Mouse (Mus musculus) heart, embryonic 13.5 days (tissue): Measurements from ENCODE around the gene Rhcg. TPM values are rescaled to one million over a fixed set of nuclear protein-coding genes. Genes with fewer than 3 reads are reported as not detected.

Source experiments
- ATAC-seq: fragments of 200-750 bp; cut with Nextera tagmentation; 2 replicates; pipeline ENCODE4 v1.8.0; 2017; ENCODE audit warnings: moderate TSS enrichment; ENCODE audit not compliant: insufficient number of reproducible peaks, low FRiP score, low TSS enrichment; ENCODE audit errors: extremely low read depth
- H3K27ac ChIP-seq: fragments of 300-500 bp; sonication (generic); replicated peaks from 2 replicates; pipeline ENCODE4 v1.5.1; 2015; ENCODE audit warnings: moderate library complexity, mild to moderate bottlenecking, inconsistent platforms
- H3K27me3 ChIP-seq: fragments of 300-500 bp; sonication (generic); replicated peaks from 2 replicates; pipeline ENCODE4 v1.6.1; 2015; ENCODE audit warnings: mild to moderate bottlenecking, inconsistent platforms
- H3K36me3 ChIP-seq: fragments of 300-500 bp; sonication (generic); 2 replicates; pipeline ENCODE4 v1.6.1; 2015; ENCODE audit warnings: mild to moderate bottlenecking, inconsistent platforms
- H3K4me1 ChIP-seq: fragments of 300-500 bp; sonication (generic); 2 replicates; pipeline ENCODE4 v1.6.1; 2015; ENCODE audit warnings: inconsistent platforms
- H3K4me2 ChIP-seq: fragments of 300-500 bp; sonication (generic); 2 replicates; pipeline ENCODE4 v1.6.1; 2015; ENCODE audit warnings: inconsistent platforms, mild to moderate bottlenecking, moderate library complexity
- H3K4me3 ChIP-seq: fragments of 300-500 bp; sonication (generic); 2 replicates; pipeline ENCODE4 v1.5.1; 2015; ENCODE audit warnings: moderate library complexity, mild to moderate bottlenecking, inconsistent platforms
- H3K9ac ChIP-seq: fragments of 300-500 bp; sonication (generic); 2 replicates; pipeline ENCODE4 v1.6.1; 2015; ENCODE audit warnings: inconsistent platforms, mild to moderate bottlenecking, moderate library complexity
- H3K9me3 ChIP-seq: fragments of 300-500 bp; sonication (generic); 2 replicates; pipeline ENCODE4 v1.6.1; 2016; ENCODE audit warnings: inconsistent platforms
- WGBS: fragments of 180-500 bp; shearing (Covaris S2); methylation state at CpG from one replicate; pipeline ENCODE4 v1.1.7; 2015; ENCODE audit warnings: mixed read lengths; 5-methylcytosine and 5-hydroxymethylcytosine counted together
- polyA plus RNA-seq: library from polyadenylated mRNA; unstranded; fragments of >200 nt; fragmentation: Nextera tagmentation; extraction: Ambion mirVana; gene quantifications from 2 replicates; pipeline ENCODE4 v1.2.1, GENCODE M21; 2015

Gene Rhcg
- polyA plus RNA-seq, 1 experiment from 2014 or later = not detected

GRCm38 (mm10) chr7:79576659-79577058 lies 40.8 kb downstream of the Rhcg start:
- Histone ChIP-seq H3K4me2 (no peak overlapping the region), H3K4me1 (peaks cover 24% of the 10 kb centered on the region), H3K4me3 (no peak overlapping the region), H3K9ac (no peak overlapping the region), H3K9me3 (no peaks in the 10 kb centered on the region), H3K27me3 (peaks cover 99% of the 10 kb centered on the region), H3K36me3 (no peaks in the 10 kb centered on the region), H3K27ac (no peak overlapping the region)
- no peak for ATAC-seq
- WGBS = 6% methylated on average over 5 of the region's 5 CpGs

GRCm38 (mm10) chr7:79572191-79572818 lies 45.2 kb downstream of the Rhcg start:
- H3K27me3 ChIP-seq = peaks cover 88% of the 10 kb centered on the region
- H3K4me3 ChIP-seq = no peak overlapping the region
- peaks cover 4% of the 10 kb centered on the region; the same call in 1 of the 2 replicates for H3K4me1 ChIP-seq
- H3K4me2 ChIP-seq = no peak overlapping the region
- ATAC-seq = no peak
- H3K9me3 ChIP-seq = no peaks in the 10 kb centered on the region
- H3K36me3 ChIP-seq = no peaks in the 10 kb centered on the region
- 62% methylated on average over 19 of the region's 19 CpGs for WGBS
- H3K9ac ChIP-seq = no peak overlapping the region
- H3K27ac ChIP-seq = no peak overlapping the region

- no peaks in the 10 kb centered on the region for H3K9me3 ChIP-seq
- peaks cover 84% of the 10 kb centered on the region for H3K27me3 ChIP-seq
- no peaks in the 10 kb centered on the region for H3K36me3 ChIP-seq
- no peak overlapping the region for H3K4me3 ChIP-seq
- no peak for ATAC-seq
- H3K4me2 ChIP-seq = no peak overlapping the region
- no peaks in the 10 kb centered on the region for H3K4me1 ChIP-seq
- H3K27ac ChIP-seq = no peak overlapping the region
- H3K9ac ChIP-seq = no peak overlapping the region
- WGBS = 42% methylated on average over 4 of the region's 4 CpGs
Observed at GRCm38 (mm10) chr7:79568937-79569535, 48.4 kb downstream of the Rhcg start.

- Histone ChIP-seq H3K4me2 (no peak overlapping the region), H3K36me3 (no peaks in the 10 kb centered on the region), H3K27ac (no peak overlapping the region), H3K4me1 (no peaks in the 10 kb centered on the region), H3K27me3 (peaks cover 84% of the 10 kb centered on the region), H3K4me3 (no peak overlapping the region), H3K9ac (no peak overlapping the region), H3K9me3 (no peaks in the 10 kb centered on the region)
- no peak for ATAC-seq
- 55% methylated on average over 6 of the region's 6 CpGs for WGBS
Observed at GRCm38 (mm10) chr7:79568212-79568611, 49.2 kb downstream of the Rhcg start.

DNA sequence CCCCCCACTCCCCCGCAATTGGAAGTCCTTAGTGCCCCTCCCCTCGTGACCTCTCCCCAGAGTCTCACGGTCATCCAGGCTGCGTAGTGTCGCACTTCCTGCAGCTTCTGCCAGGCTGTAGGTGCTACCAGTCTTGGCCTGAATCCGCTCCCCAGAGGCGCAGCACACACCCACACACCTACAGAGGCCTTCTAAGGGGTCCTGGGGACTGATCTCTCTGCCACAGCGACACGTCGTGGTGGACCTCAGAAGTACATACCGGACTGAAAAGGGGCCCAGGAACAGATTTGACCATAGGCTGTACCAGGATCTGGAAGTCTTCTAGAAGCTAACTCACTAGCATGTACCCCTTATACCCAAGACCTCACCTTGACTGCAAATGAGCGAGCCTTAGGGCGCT lies 53.8 kb downstream of the Rhcg start:
- WGBS = 19% methylated on average over 13 of the region's 13 CpGs
- peaks cover 92% of the 10 kb centered on the region for H3K27me3 ChIP-seq

GRCm38 (mm10) chr7:79562385-79562784 lies 55.1 kb downstream of the Rhcg start:
- Histone ChIP-seq H3K9ac (no peak overlapping the region), H3K36me3 (no peaks in the 10 kb centered on the region), H3K27me3 (peaks cover 95% of the 10 kb centered on the region), H3K4me3 (no peak overlapping the region), H3K27ac (no peak overlapping the region), H3K9me3 (no peaks in the 10 kb centered on the region), H3K4me2 (no peak overlapping the region), H3K4me1 (no peaks in the 10 kb centered on the region)
- no peak for ATAC-seq
- WGBS = 34% methylated on average over 5 of the region's 5 CpGs

More for the DNA sequence above, 53.8 kb downstream of the Rhcg start:
- H3K4me2 ChIP-seq = no peak overlapping the region
- H3K27ac ChIP-seq = no peak overlapping the region
- no peak overlapping the region for H3K9ac ChIP-seq
- H3K4me3 ChIP-seq = no peak overlapping the region
- H3K9me3 ChIP-seq = no peaks in the 10 kb centered on the region
- no peaks in the 10 kb centered on the region for H3K4me1 ChIP-seq
- H3K36me3 ChIP-seq = no peaks in the 10 kb centered on the region
- ATAC-seq = no peak

- no peak overlapping the region for H3K9ac ChIP-seq
- H3K27me3 ChIP-seq = peaks cover 99% of the 10 kb centered on the region
- no peak overlapping the region for H3K4me2 ChIP-seq
- WGBS = 65% methylated on average over 1 of the region's 1 CpGs
- no peak overlapping the region for H3K27ac ChIP-seq
- no peak overlapping the region for H3K4me3 ChIP-seq
- H3K4me1 ChIP-seq = no peaks in the 10 kb centered on the region
- H3K9me3 ChIP-seq = no peaks in the 10 kb centered on the region
- no peaks in the 10 kb centered on the region for H3K36me3 ChIP-seq
- ATAC-seq = no peak
Observed at GRCm38 (mm10) chr7:79558698-79559097, 58.8 kb downstream of the Rhcg start.

DNA sequence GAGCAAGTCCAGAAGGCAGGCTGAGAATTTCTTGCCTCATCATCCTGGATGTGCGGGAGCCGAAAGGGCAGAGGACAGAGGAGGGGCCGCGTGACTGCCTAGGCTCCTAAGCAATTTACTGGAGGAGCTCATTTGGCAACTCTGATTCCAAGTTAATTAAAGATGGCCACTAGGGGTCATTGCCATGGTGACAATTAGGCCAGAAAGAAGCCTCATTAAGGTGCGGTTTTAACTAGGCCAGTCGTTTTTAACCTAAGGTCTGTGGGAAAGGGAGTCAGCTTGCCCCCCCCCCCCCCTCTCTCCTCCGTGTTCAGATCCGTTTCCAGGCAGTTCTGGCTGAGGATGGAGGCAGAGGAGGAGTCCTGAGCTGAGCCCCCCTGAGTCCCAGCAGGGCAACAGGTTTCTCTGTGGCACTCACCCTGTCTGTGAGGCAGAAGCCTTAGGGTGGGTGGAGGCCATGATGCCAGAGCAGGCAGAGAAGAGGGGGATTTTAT lies 59.7 kb downstream of the Rhcg start:
- Histone ChIP-seq H3K9ac (no peak overlapping the region), H3K36me3 (no peaks in the 10 kb centered on the region), H3K27me3 (peaks cover 99% of the 10 kb centered on the region), H3K27ac (no peak overlapping the region), H3K9me3 (no peaks in the 10 kb centered on the region), H3K4me3 (no peak overlapping the region), H3K4me1 (no peaks in the 10 kb centered on the region), H3K4me2 (no peak overlapping the region)
- 7% methylated on average over 8 of the region's 8 CpGs for WGBS
- ATAC-seq = no peak

- WGBS = 2% methylated on average over 25 of the region's 25 CpGs
Observed at GRCm38 (mm10) chr7:79555368-79556034, 62.0 kb downstream of the Rhcg start.

GRCm38 (mm10) chr7:79552702-79553101 lies 64.8 kb downstream of the Rhcg start:
- no peak overlapping the region for H3K9ac ChIP-seq
- H3K4me3 ChIP-seq = no peak overlapping the region
- no peaks in the 10 kb centered on the region for H3K36me3 ChIP-seq
- WGBS = 4% methylated on average over 10 of the region's 10 CpGs
- H3K4me2 ChIP-seq = no peak overlapping the region
- H3K9me3 ChIP-seq = no peaks in the 10 kb centered on the region
- H3K27me3 ChIP-seq = peaks cover 98% of the 10 kb centered on the region
- no peak overlapping the region for H3K27ac ChIP-seq
- ATAC-seq = no peak
- H3K4me1 ChIP-seq = no peaks in the 10 kb centered on the region

More at GRCm38 (mm10) chr7:79555368-79556034, 62.0 kb downstream of the Rhcg start:
- H3K27me3 ChIP-seq = peaks cover 97% of the 10 kb centered on the region
- H3K9me3 ChIP-seq = no peaks in the 10 kb centered on the region
- H3K4me2 ChIP-seq = no peak overlapping the region
- H3K4me3 ChIP-seq = no peak overlapping the region
- H3K27ac ChIP-seq = no peak overlapping the region
- no peak for ATAC-seq
- no peaks in the 10 kb centered on the region for H3K4me1 ChIP-seq
- H3K9ac ChIP-seq = no peak overlapping the region
- H3K36me3 ChIP-seq = no peaks in the 10 kb centered on the region

DNA sequence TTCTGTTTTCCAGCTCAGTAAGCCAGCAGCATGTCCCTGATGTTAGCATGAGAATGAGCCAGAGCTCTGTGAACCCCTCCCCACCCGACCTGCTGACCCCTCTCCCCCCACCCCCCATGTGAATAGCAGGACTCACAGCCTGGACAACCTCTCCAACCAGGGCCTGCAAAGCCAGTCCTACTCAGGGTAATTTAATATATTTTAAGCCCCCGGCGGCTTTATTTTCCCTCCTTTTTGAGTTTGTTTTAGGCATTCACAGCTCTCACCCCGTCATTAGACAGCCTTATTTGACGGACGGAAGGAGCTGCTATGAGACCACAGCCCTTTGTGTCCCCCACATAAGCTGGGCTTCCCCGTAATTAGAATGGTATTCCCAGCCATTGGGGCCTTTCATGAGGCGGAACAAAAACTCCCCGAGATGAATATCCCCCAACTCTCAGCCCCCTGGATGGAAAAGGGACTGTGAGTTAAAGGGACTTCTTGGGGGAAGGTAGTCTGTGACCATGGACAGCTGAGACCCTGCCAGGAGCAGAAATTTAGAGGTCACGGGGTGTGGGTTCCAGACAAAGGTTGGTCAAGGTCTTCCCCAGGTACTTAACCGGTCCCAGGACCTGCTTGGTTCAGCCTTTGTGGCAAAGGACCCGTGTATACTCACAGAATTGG lies 68.4 kb downstream of the Rhcg start:
- Histone ChIP-seq H3K4me3 (no peak overlapping the region), H3K36me3 (no peaks in the 10 kb centered on the region), H3K9ac (no peak overlapping the region), H3K4me2 (no peak overlapping the region), H3K9me3 (no peaks in the 10 kb centered on the region), H3K27me3 (peaks cover 98% of the 10 kb centered on the region), H3K4me1 (no peaks in the 10 kb centered on the region), H3K27ac (no peak overlapping the region)
- ATAC-seq = no peak
- WGBS = 33% methylated on average over 12 of the region's 12 CpGs
